Mouse (Mus musculus) liver, embryonic 14.5 days (tissue): ENCODE results near the gene Uhmk1. TPM values are rescaled to one million over a fixed set of nuclear protein-coding genes. Genes with fewer than 3 reads are reported as not detected.

Source experiments
- ATAC-seq: fragments of 200-750 bp; cut with Nextera tagmentation; 2 replicates; pipeline ENCODE4 v1.8.0; 2017; ENCODE audit warnings: moderate number of reproducible peaks, mild to moderate bottlenecking, moderate library complexity; ENCODE audit not compliant: insufficient read depth
- DNase-seq, 3 experiments: peaks; one replicate each; pipeline ENCODE4 v3.0.0-alpha.2; 2012 to 2013; ENCODE audit warnings: low read depth in 3 of 3, low spot score in 3 of 3
- H3K27ac ChIP-seq: fragments of 300-500 bp; sonication (generic); 2 replicates; pipeline ENCODE4 v1.5.1; 2014; ENCODE audit warnings: moderate library complexity, mild to moderate bottlenecking, control low read depth, inconsistent platforms
- H3K27me3 ChIP-seq: fragments of 300-500 bp; sonication (generic); 2 replicates; pipeline ENCODE4 v1.6.1; 2014; ENCODE audit warnings: mild to moderate bottlenecking, low read length, moderate library complexity; ENCODE audit not compliant: control insufficient read depth, insufficient read depth
- H3K36me3 ChIP-seq: fragments of 300-500 bp; sonication (generic); replicated peaks from 2 replicates; pipeline ENCODE4 v1.6.1; 2014; ENCODE audit warnings: low read depth; ENCODE audit not compliant: control insufficient read depth, insufficient read depth
- H3K4me1 ChIP-seq, 2 experiments: fragments of 200-500 bp in 1 of 2; fragments of 300-500 bp in 1 of 2; sonication (generic) in 1 of 2; replicated peaks; 2 replicates each; pipeline ENCODE4 v1.6.1; 2012 to 2014; ENCODE audit warnings: antibody characterized with exemption in 1 of 2, inconsistent platforms in 1 of 2, low read length in 1 of 2; ENCODE audit not compliant: control insufficient read depth in 2 of 2, insufficient read depth in 2 of 2
- H3K4me2 ChIP-seq: fragments of 300-500 bp; sonication (generic); 2 replicates; pipeline ENCODE4 v1.6.1; 2014; ENCODE audit warnings: low read depth, mild to moderate bottlenecking, control low read depth, moderate library complexity
- H3K4me3 ChIP-seq, 2 experiments: fragments of 200-500 bp in 1 of 2; fragments of 300-500 bp in 1 of 2; sonication (generic) in 1 of 2; 2 replicates each; pipeline ENCODE4 v1.5.1; 2012 to 2014; ENCODE audit warnings: low read depth in 2 of 2, low read length in 2 of 2, mild to moderate bottlenecking in 2 of 2, control low read depth in 1 of 2, inconsistent platforms in 1 of 2, moderate library complexity in 1 of 2; ENCODE audit not compliant: insufficient read depth in 1 of 2
- H3K9ac ChIP-seq: fragments of 300-500 bp; sonication (generic); replicated peaks from 2 replicates; pipeline ENCODE4 v1.6.1; 2014; ENCODE audit warnings: mild to moderate bottlenecking, control low read depth, moderate library complexity
- H3K9me3 ChIP-seq: fragments of 300-500 bp; sonication (generic); 2 replicates; pipeline ENCODE4 v1.6.1; 2016; ENCODE audit warnings: low read length, mixed read lengths; ENCODE audit not compliant: control insufficient read depth
- CTCF ChIP-seq: IDR thresholded peaks from 2 replicates; pipeline ENCODE4 v1.5.1; 2016; ENCODE audit warnings: antibody characterized with exemption, low read depth, control low read depth
- EP300 ChIP-seq: IDR thresholded peaks from 2 replicates; pipeline ENCODE4 v1.6.1; 2016; ENCODE audit warnings: antibody characterized with exemption, low read depth
- WGBS: fragments of 180-500 bp; shearing (Covaris S2); extraction: QIAGEN DNeasy Blood & Tissue Kit; methylation state at CpG from one replicate; pipeline ENCODE4 v1.1.7; 2014; ENCODE audit not compliant: insufficient replicate concordance; 5-methylcytosine and 5-hydroxymethylcytosine counted together
- polyA plus RNA-seq, 2 experiments: library from polyadenylated mRNA; depleted of rRNA in 1 of 2; stranded (reverse) in 1 of 2; unstranded in 1 of 2; fragments of >200 nt; fragmentation: Nextera tagmentation in 1 of 2; extraction: Ambion mirVana in 1 of 2; gene quantifications; 2 replicates each; pipeline versions ENCODE4 v1.2.1 to v1.2.3; 2012 to 2014

Gene Uhmk1
- polyA plus RNA-seq, 2 experiments: 8.4 to 9.3 TPM

DNA sequence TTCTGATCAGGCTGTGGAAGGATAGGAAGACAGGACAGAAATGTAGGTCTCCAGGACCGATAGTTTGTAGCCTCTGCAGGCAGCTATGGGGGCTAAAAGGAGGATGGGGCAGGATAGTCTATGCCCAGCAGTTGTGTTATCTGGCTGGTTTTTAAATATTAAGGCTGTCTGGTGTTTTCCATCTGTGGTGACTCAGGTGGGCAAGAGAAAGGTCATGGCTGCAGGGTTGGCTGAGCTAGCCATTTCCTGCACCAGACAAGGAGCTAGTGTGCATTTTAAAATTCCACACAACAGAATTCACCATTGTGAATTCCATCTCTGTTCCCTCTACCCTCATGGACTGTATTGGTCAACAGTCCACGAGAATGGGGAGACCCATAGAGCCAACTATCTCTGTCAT lies 8.1 kb upstream of the Uhmk1 start:
- H3K9me3 ChIP-seq: no peaks in the 10 kb centered on the region
- H3K4me3 ChIP-seq: no peak overlapping the region
- no peaks in the 10 kb centered on the region for H3K4me1 ChIP-seq
- no peaks in the 10 kb centered on the region for H3K36me3 ChIP-seq
- H3K9ac ChIP-seq: no peak overlapping the region
- H3K4me2 ChIP-seq: no peak overlapping the region
- H3K27me3 ChIP-seq: no peaks in the 10 kb centered on the region; the same call in 1 of the 2 replicates
- WGBS: 51% methylated on average over 2 of the region's 2 CpGs
- no peak for DNase-seq
- TF ChIP-seq CTCF (no peak), EP300 (no peak)
- no peak overlapping the region for H3K27ac ChIP-seq
- no peak for ATAC-seq

DNA sequence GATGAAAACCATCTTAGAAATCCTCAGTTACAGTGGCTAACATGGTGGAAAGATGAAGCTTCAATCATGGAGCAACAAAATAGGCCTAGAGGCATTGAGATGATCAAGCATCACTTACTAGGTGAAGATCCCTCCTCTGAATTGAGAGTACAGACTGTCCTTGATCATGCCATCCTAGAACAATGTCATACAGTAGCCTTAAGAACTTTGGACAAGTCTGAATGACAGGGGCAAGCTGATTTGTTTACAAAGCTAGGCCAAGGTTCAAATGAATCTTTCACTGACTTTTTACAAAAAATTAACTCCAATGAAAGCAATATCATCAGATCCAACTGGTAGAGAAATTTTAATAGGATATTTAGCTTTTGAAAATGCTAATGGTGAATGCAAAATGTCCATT lies 5.2 kb upstream of the Uhmk1 start:
- Histone ChIP-seq H3K9ac (no peak overlapping the region), H3K9me3 (no peaks in the 10 kb centered on the region), H3K4me1 (peaks cover 0 to 2% of the 10 kb centered on the region in 2 experiments; a peak in 1 of 4 replicates), H3K4me3 (no peak overlapping the region), H3K27ac (no peak overlapping the region), H3K36me3 (no peaks in the 10 kb centered on the region), H3K27me3 (no peaks in the 10 kb centered on the region; the same call in 1 of the 2 replicates), H3K4me2 (no peak overlapping the region)
- ATAC-seq (no peak), DNase-seq (no peak)
- no peak for TF ChIP-seq EP300
- no peak for TF ChIP-seq CTCF

DNA sequence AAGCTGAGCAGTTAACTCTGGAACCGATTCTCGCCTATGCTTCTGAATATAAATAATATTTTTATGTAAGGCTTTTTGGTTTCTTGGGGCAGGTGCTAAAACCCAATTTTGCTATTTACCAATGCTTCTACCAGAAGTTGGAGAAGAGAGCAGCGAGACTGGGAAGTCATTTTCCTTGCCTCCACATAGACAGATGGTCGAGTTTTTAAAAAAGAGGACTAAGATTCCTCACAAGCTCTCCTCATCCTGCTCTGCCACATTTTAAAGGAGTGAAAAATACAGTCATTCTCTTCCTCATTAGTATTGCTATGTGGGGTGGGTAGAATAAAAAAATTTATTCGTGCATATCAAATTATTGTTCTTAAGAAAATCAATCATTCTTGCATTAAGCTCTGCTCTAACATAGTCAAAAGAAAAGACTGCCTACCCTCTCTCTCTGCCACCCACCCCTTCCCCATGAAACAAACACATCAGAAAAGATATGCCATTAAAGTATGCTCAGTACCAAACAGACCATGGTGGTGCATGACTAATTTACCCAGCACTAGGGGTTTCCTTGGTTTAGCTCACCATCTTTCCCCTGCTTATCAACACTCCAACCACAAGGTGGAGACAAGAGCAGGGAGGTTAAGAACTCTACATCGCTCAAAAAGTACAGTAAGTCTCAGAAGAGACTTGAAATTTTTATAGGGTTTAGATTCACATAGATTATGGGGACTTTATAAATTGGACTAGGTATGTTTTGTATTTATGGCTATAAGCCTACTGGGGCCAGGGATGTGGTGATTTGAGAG lies 3.1 kb upstream of the Uhmk1 start:
- H3K27ac ChIP-seq: no peak overlapping the region
- H3K9ac ChIP-seq: no peak overlapping the region
- ATAC-seq: no peak
- H3K4me1 ChIP-seq: peaks cover 3 to 5% of the 10 kb centered on the region in 2 experiments
- no peaks in the 10 kb centered on the region for H3K9me3 ChIP-seq
- peak in 1 of 3 experiments; percentile 12 for DNase-seq
- H3K4me2 ChIP-seq: no peak overlapping the region
- H3K36me3 ChIP-seq: no peaks in the 10 kb centered on the region
- 65% methylated on average over 6 of the region's 6 CpGs for WGBS
- TF ChIP-seq EP300 (no peak), CTCF (peak; percentile 50)
- H3K27me3 ChIP-seq: no peaks in the 10 kb centered on the region; the same call in 1 of the 2 replicates
- no peak overlapping the region for H3K4me3 ChIP-seq

DNA sequence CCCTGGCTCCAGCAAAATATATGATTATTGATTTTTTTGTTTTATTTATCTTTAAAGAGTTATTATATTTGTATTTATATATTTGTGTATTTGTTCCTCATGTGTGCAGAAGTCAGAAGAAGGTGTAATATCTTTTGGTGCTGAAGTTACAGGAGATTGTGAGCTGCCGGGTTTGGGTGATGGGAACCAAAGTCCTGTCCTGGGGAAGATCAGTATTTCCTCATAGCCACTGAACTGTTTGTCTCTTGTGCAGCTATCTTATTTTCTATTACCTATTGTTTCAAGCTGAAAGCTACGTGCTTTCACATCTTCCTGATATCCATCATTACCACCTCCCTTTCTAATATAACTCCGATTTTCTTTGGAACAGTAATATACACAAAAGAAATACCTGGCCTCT lies 393 bp upstream of the Uhmk1 start:
- DNase-seq (no peak), ATAC-seq (no peak)
- no peak overlapping the region for H3K27ac ChIP-seq
- no peak overlapping the region for H3K9ac ChIP-seq
- no peaks in the 10 kb centered on the region for H3K9me3 ChIP-seq
- 68% methylated on average over 3 of the region's 3 CpGs for WGBS
- H3K4me1 ChIP-seq: peaks cover 6 to 8% of the 10 kb centered on the region in 2 experiments
- peaks cover 9% of the 10 kb centered on the region for H3K36me3 ChIP-seq
- TF ChIP-seq CTCF (no peak), EP300 (no peak)
- H3K4me3 ChIP-seq: peak overlapping the region; percentile 83 to 85; a peak in 3 of 4 replicates
- H3K4me2 ChIP-seq: peak overlapping the region; percentile 86
- no peaks in the 10 kb centered on the region; the same call in 1 of the 2 replicates for H3K27me3 ChIP-seq

- DNase-seq: no peak
- WGBS: 16% methylated on average over 7 of the region's 7 CpGs
- H3K27ac ChIP-seq: peak overlapping the region; percentile 66
- H3K4me1 ChIP-seq: peaks cover 6 to 8% of the 10 kb centered on the region in 2 experiments
- peaks cover 10% of the 10 kb centered on the region for H3K36me3 ChIP-seq
- no peak for ATAC-seq
- peak overlapping the region; percentile 86 for H3K4me2 ChIP-seq
- no peak for TF ChIP-seq EP300
- H3K27me3 ChIP-seq: no peaks in the 10 kb centered on the region; the same call in 1 of the 2 replicates
- H3K9me3 ChIP-seq: no peaks in the 10 kb centered on the region
- peak overlapping the region; percentile 83 to 85 for H3K4me3 ChIP-seq
- H3K9ac ChIP-seq: peak overlapping the region; percentile 92
Measured at GRCm38 (mm10) chr1:170214383-170214756, 827 bp downstream of the Uhmk1 start.
